Mouse (Mus musculus) left cerebral cortex, adult 2 months (tissue): ENCODE data around the gene Amigo3. TPM values are rescaled to one million over a fixed set of nuclear protein-coding genes. Genes with fewer than 3 reads are reported as not detected.
"Not testable (repeated sequence)": the region's sequence is repeated elsewhere in the genome, so short reads cannot be mapped to it uniquely, and the experiment has no call there.

ENCODE experiments used
- DNase-seq, 2 experiments: peaks; one replicate each; pipeline ENCODE4 v3.0.0; 2021 to 2022; ENCODE audit warnings: low spot score in 2 of 2, mixed read lengths in 1 of 2; ENCODE audit errors: extremely low spot score in 1 of 2
- H3K27ac ChIP-seq: fragments of 200-600 bp; 2 replicates; pipeline ENCODE4 v1.8.1; 2022
- H3K4me3 ChIP-seq: fragments of 200-600 bp; 2 replicates; pipeline ENCODE4 v1.8.1; 2022
- CTCF ChIP-seq: fragments of 200-600 bp; IDR thresholded peaks from 2 replicates; pipeline ENCODE4 v1.8.1; 2022; ENCODE audit warnings: antibody characterized with exemption, mild to moderate bottlenecking, moderate library complexity
- intact Hi-C: fragments of 180-260 bp; cut with DNase I; formaldehyde crosslinking; loops from one replicate; pipeline ENCODE4 v1.15.1; 2025
- long read RNA-seq, 2 experiments: library from polyadenylated mRNA; stranded (forward); transcript quantifications; one replicate each; pipeline ENCODE4 v2.0.0; 2021; ENCODE audit warnings: borderline mapping rate in 2 of 2
- total RNA-seq, 2 experiments: library from RNA; stranded (reverse); gene quantifications; 2 replicates each; pipeline ENCODE4 v1.2.3; 2021

Amigo3 gene
- 1 to 10 TPM; 1.9 to 2.1 TPM for total RNA-seq
- long read RNA-seq, experiment 1, result 0 reads
- long read RNA-seq, experiment 2, partial matches to known transcripts, result 0 of 1 reads
- long read RNA-seq, experiment 2, other reads (novel, unspliced or antisense), result 0 of 1 reads

DNA sequence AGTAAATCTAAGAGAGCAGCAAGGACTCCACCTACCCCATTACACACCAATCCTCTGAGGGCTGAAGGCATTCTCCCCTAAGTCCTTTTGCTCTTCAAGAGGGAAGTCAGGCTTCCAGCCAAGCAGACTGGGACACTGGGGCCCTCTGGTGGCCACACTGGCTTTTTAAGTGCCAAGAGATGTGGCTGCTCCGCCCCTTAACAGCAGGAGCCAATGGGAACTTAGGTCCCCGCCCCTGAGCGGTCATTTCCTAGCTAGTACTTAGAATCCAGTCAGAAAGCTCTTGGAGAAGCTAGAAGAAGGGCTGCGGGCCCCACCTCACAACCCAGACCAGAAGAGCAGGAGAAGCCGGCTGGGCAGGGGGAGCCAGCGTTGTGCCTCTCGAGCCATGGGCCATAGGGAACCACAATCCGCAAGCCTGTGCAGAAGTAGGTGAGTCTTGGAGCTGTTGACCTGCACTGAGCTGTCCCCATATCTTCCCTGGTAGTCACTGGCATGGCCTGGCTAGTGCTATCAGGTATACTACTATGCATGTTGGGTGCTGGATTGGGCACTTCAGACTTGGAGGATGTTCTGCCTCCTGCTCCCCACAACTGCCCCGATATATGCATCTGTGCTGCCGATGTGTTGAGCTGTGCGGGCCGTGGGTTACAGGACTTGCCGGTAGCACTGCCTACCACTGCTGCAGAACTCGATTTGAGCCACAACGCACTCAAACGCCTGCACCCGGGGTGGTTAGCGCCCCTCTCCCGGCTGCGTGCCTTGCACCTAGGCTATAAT, at the start of gene Amigo3:
Amigo3 (plus strand) TSS at position 275 of the 780 bp plus-strand sequence.
- Histone ChIP-seq H3K4me3 (peak within 1 kb of the TSS; percentile 13; the same call in 1 of the 2 replicates), H3K27ac (0 out of 2 replicates have a peak within 1 kb of the TSS, but pooled peaks have one; percentile 1)
- intact Hi-C loops, result loop anchor here (1.0 to 2.0 kb wide), 2 partner anchors 90 to 149 kb away; no protein-coding TSS in a partner anchor
- TF ChIP-seq CTCF, result peak; percentile 95
- DNase-seq, result peak; percentile 95 to 96

DNA sequence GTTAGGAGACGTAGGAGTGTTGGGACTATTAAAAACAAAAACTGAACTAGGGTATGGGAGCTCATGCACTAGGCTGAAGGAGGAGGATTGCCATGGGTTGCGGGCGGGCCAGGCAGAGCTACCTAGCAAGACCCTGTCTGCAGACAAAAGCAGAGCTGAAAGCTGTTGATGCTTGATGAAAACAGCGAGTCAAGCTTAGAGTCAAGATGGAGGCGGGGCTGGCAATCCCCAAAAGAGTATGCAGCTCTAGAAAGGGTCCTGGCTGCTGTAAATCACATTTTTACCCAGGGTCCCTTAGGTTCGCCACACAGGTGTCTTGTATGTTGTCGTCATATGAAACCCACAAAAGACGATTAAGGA, 49.4 kb upstream of the Amigo3 start:
- DNase-seq, result no peak
- no peak for TF ChIP-seq CTCF
- intact Hi-C loops, result no loop called here
- Histone ChIP-seq H3K4me3 (peak overlapping the region; percentile 75), H3K27ac (peak overlapping the region; percentile 99)

- intact Hi-C loops, result no loop called here
- Histone ChIP-seq H3K27ac (no peak overlapping the region), H3K4me3 (no peak overlapping the region)
- no peak for TF ChIP-seq CTCF
- no peak for DNase-seq
These were observed 44.9 kb upstream of the Amigo3 start for GRCm38 (mm10) chr9:108008041-108008440.

GRCm38 (mm10) chr9:108010385-108010784, 42.6 kb upstream of the Amigo3 start:
- Histone ChIP-seq H3K27ac (no peak overlapping the region), H3K4me3 (no peak overlapping the region)
- intact Hi-C loops, result no loop called here
- no peak for DNase-seq
- TF ChIP-seq CTCF, result no peak

- not testable (repeated sequence) for H3K27ac ChIP-seq, DNase-seq, H3K4me3 ChIP-seq
- peak; percentile 13 for TF ChIP-seq CTCF
- intact Hi-C loops, result loop anchor here (2.0 kb wide), 1 partner anchor 51 kb away; no protein-coding TSS in a partner anchor
These were observed 39.4 kb upstream of the Amigo3 start for GRCm38 (mm10) chr9:108013577-108013976.

GRCm38 (mm10) chr9:108017127-108017526, 35.8 kb upstream of the Amigo3 start:
- no peak for TF ChIP-seq CTCF
- intact Hi-C loops, result no loop called here
- no peak for DNase-seq

GRCm38 (mm10) chr9:108020741-108021140, 32.2 kb upstream of the Amigo3 start:
- intact Hi-C loops, result no loop called here
- no peak for DNase-seq
- no peak overlapping the region for H3K4me3 ChIP-seq
- no peak for TF ChIP-seq CTCF
- no peak overlapping the region; the same call in 1 of the 2 replicates for H3K27ac ChIP-seq

More at GRCm38 (mm10) chr9:108017127-108017526, 35.8 kb upstream of the Amigo3 start:
- H3K4me3 ChIP-seq, result no peak overlapping the region
- H3K27ac ChIP-seq, result no peak overlapping the region

GRCm38 (mm10) chr9:108023216-108023615, 29.7 kb upstream of the Amigo3 start:
- DNase-seq, result no peak
- no peak overlapping the region for H3K4me3 ChIP-seq
- intact Hi-C loops, result no loop called here
- no peak for TF ChIP-seq CTCF
- H3K27ac ChIP-seq, result no peak overlapping the region

- intact Hi-C loops, result no loop called here
- peak; percentile 33 for TF ChIP-seq CTCF
- no peak for DNase-seq
- Histone ChIP-seq H3K4me3 (no peak overlapping the region), H3K27ac (no peak overlapping the region)
These were observed 26.4 kb upstream of the Amigo3 start for GRCm38 (mm10) chr9:108026584-108026983.

DNA sequence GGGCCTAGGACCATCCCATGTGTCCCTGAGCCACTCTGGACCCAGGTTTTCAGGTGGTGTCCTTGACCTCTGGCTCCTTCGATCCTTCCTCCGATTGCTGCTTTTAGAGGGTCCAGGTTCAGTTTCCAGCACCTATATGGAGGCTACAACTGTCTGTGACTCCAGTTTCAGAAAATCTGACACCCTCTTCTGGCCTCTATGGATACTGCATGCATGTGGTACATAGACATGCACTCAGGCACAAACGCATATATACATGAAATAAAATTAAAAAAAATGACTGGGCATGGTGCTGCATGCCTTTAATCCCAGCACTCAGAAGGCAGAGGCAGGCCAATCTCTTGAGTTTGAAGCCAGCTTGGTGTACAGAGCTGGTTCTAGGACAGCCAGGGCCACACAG, 25.1 kb upstream of the Amigo3 start:
- no peak for DNase-seq
- Histone ChIP-seq H3K27ac (no peak overlapping the region), H3K4me3 (no peak overlapping the region)
- peak; percentile 15 for TF ChIP-seq CTCF
- intact Hi-C loops, result no loop called here

- intact Hi-C loops, result no loop called here
- no peak overlapping the region for H3K27ac ChIP-seq
- H3K4me3 ChIP-seq, result no peak overlapping the region
- no peak for TF ChIP-seq CTCF
- DNase-seq, result no peak
These were observed 20.8 kb upstream of the Amigo3 start for GRCm38 (mm10) chr9:108032126-108032525.

DNA sequence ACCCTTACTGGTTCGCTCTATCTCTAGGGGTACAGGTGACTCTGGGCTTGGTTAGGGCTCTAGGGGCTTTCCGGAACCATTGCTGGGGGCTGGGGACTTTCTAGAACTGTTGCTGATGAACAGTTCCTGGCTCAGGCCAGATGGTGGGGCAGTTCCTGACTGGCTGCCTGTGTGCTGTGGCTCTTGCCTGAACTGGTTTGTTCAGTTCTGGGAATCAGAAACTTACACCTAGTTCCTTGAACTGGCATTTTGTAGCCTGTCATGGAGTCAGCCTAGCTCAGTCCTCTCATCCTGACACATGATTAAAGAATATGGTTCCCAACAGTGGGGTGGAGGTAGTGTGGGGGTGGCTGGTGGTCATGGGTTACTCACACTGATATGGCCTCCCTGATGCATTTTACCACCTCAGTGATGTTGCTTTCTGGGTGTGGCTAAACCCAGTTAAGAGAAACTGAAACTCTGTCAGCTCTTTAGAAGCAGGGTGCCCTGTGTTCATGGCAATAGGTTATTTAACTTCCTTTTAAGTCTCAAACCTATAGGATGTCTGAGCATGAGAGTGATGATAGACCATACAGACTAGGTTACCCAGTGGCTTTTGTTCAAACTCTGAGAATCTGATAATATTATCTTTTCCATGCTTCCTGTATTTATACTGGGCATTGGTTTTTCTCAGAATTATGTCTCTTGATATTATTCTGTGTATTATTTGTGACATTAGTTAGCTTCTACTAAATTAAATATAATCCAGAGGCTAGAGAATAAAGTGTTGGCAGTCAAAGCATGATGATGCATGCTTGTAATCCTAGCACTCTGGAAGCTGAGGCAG, 17.4 kb upstream of the Amigo3 start:
- no peak for TF ChIP-seq CTCF
- intact Hi-C loops, result no loop called here
- H3K27ac ChIP-seq, result no peak overlapping the region

More for the DNA sequence above, 17.4 kb upstream of the Amigo3 start:
- DNase-seq, result no peak
- no peak overlapping the region for H3K4me3 ChIP-seq
